9 mouse cellular contexts compared by ENCODE assay signal in the genomic region with DNA sequence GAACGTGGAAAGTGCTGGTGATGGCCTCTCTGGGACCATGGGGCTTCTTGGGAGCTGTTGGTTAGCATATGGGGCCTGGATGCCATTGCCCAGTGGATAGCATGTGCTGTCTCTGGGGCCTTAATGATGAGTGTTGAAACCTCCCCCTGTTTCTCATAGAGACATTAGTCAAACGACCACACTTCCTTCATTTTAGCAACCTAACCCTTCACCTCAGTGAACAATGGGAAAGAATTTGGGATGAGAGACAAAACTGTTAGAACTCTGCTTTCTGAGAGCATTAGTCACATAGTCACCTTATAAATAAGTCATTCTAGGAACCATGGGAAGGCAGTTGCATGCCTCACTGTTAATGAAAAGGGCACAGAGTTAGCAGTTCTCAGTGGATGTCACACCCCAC. TPM values are rescaled to one million over a fixed set of nuclear protein-coding genes. Genes with fewer than 3 reads are reported as not detected.
A peak's percentile ranks its signal among the peaks of the same experiment; 100 is the strongest.
DNase-seq lines count a peak whose midpoint lies in the region; ATAC-seq and TF ChIP-seq lines count a peak whose summit lies in the region.
"Had no signal": no experiment of that assay in that cellular context is flagged by ENCODE, and none has a peak within 500 bp of the region (broad histone marks: within the 10 kb centered on the region; RNA-seq: fewer than 3 reads in every experiment).

No protein-coding gene starts in this region.

- no peaks in the 10 kb centered on the region for H3K9me3 ChIP-seq in hindbrain, embryonic 12.5 days (replicated peaks)
- no peaks in the 10 kb centered on the region for H3K9me3 ChIP-seq in hindbrain, embryonic 14.5 days (ENCODE audit: control insufficient read depth, low read length)
- H3K9me3 ChIP-seq in CH12.LX (replicated peaks; ENCODE audit: low read length), result no peaks in the 10 kb centered on the region
- H3K9me3 ChIP-seq in embryonic facial prominence, embryonic 10.5 days, result no peaks in the 10 kb centered on the region
- no peaks in the 10 kb centered on the region for H3K9me3 ChIP-seq in limb, embryonic 13.5 days

- no peaks in the 10 kb centered on the region for H3K36me3 ChIP-seq in hindbrain, embryonic 12.5 days
- H3K36me3 ChIP-seq in hindbrain, embryonic 14.5 days (replicated peaks; ENCODE audit: control insufficient read depth, insufficient read depth), result no peaks in the 10 kb centered on the region
- H3K36me3 ChIP-seq in CH12.LX (replicated peaks in 1 of 2; ENCODE audit: control insufficient read depth in 1 of 2, insufficient read depth in 1 of 2, low read length in 1 of 2), result no peaks in the 10 kb centered on the region
- H3K36me3 ChIP-seq in embryonic facial prominence, embryonic 10.5 days (replicated peaks), result no peaks in the 10 kb centered on the region
- no peaks in the 10 kb centered on the region for H3K36me3 ChIP-seq in limb, embryonic 13.5 days

- no peak for TF ChIP-seq POLR2A in CH12.LX (IDR thresholded peaks at IDR 0.05; ENCODE audit: low read depth, low read length)

- TF ChIP-seq EP300 in CH12.LX (IDR thresholded peaks at IDR 0.05; ENCODE audit: low read length), result no peak

- no peak for TF ChIP-seq CTCF in CH12.LX (conservative IDR thresholded peaks at IDR 0.05 in 1 of 2, IDR thresholded peaks at IDR 0.05 in 1 of 2; ENCODE audit: low read depth in 2 of 2, low read length in 2 of 2)

- dilution Hi-C loops in CH12.LX (cut with MboI; ENCODE audit: extremely low pct_ligation_motif_present, extremely low pct_unique_long_range_greater_than_20kb, low sequenced_read_pairs), result no loop called here

- no peaks in the 10 kb centered on the region for H3K79me2 ChIP-seq in CH12.LX (replicated peaks; ENCODE audit: control insufficient read depth, extremely low read depth, insufficient read depth, poor library complexity, severe bottlenecking)

- no peak for TF ChIP-seq RAD21 in CH12.LX (IDR thresholded peaks at IDR 0.05; ENCODE audit: low read depth, low read length)

- H3K9ac ChIP-seq in hindbrain, embryonic 12.5 days, result no peak overlapping the region
- no peak overlapping the region for H3K9ac ChIP-seq in hindbrain, embryonic 14.5 days
- no peak overlapping the region for H3K9ac ChIP-seq in CH12.LX (ENCODE audit: insufficient read depth, low read depth)
- no peak overlapping the region for H3K9ac ChIP-seq in limb, embryonic 13.5 days

- peak overlapping the region; percentile 83; the same call in 1 of the 2 replicates for H3K4me2 ChIP-seq in hindbrain, embryonic 12.5 days (replicated peaks)
- no peak overlapping the region for H3K4me2 ChIP-seq in hindbrain, embryonic 14.5 days (replicated peaks)
- peak overlapping the region; percentile 83; the same call in 1 of the 2 replicates for H3K4me2 ChIP-seq in CH12.LX (ENCODE audit: insufficient read depth, low read depth, poor library complexity, severe bottlenecking)
- H3K4me2 ChIP-seq in limb, embryonic 13.5 days (replicated peaks), result peak overlapping the region; percentile 92; the same call in 1 of the 2 replicates

- no peak overlapping the region for H3K4me3 ChIP-seq in hindbrain, embryonic 12.5 days
- no peak overlapping the region for H3K4me3 ChIP-seq in hindbrain, embryonic 14.5 days (replicated peaks; ENCODE audit: low read length)
- H3K4me3 ChIP-seq in CH12.LX (replicated peaks in 1 of 3; ENCODE audit: low read depth in 2 of 3, low read length in 2 of 3, poor library complexity in 1 of 3), result peak overlapping the region; percentile 67 to 86 (median 79)
- peak overlapping the region; percentile 76 for H3K4me3 ChIP-seq in embryonic facial prominence, embryonic 10.5 days
- no peak overlapping the region for H3K4me3 ChIP-seq in limb, embryonic 13.5 days

- H3K27ac ChIP-seq in hindbrain, embryonic 12.5 days, result no peak overlapping the region
- H3K27ac ChIP-seq in hindbrain, embryonic 14.5 days, result no peak overlapping the region
- no peak overlapping the region for H3K27ac ChIP-seq in CH12.LX (ENCODE audit: insufficient read depth, low read depth)
- no peak overlapping the region for H3K27ac ChIP-seq in embryonic facial prominence, embryonic 10.5 days (replicated peaks)
- no peak overlapping the region for H3K27ac ChIP-seq in limb, embryonic 13.5 days

- DNase-seq in hindbrain, embryonic 14.5 days (ENCODE audit: low spot score), result no peak
- peak; percentile 21 for DNase-seq in CH12.LX (ENCODE audit: extremely low read depth)
- DNase-seq in embryonic facial prominence, embryonic 10.5 days (ENCODE audit: low spot score), result no peak
- DNase-seq in thymus, postnatal 4 days, result no peak
- no peak for DNase-seq in urinary bladder, postnatal 36 days (ENCODE audit: low spot score in 2 of 2)
- DNase-seq: cerebellum, adult 8-10 months had no signal

- H3K4me1 ChIP-seq in hindbrain, embryonic 12.5 days, result peaks cover 12% of the 10 kb centered on the region
- H3K4me1 ChIP-seq in hindbrain, embryonic 14.5 days (replicated peaks; ENCODE audit: control insufficient read depth, insufficient read depth, low read length), result peaks cover 7% of the 10 kb centered on the region; the same call in 1 of the 2 replicates
- peaks cover 0 to 20% of the 10 kb centered on the region in 2 experiments; a peak in 2 of 4 replicates for H3K4me1 ChIP-seq in CH12.LX (ENCODE audit: control insufficient read depth in 1 of 2, insufficient read depth in 2 of 2)
- H3K4me1 ChIP-seq in embryonic facial prominence, embryonic 10.5 days, result peaks cover 19% of the 10 kb centered on the region
- peaks cover 18% of the 10 kb centered on the region for H3K4me1 ChIP-seq in limb, embryonic 13.5 days

- no peak for ATAC-seq in hindbrain, embryonic 12.5 days (ENCODE audit: low FRiP score)
- no peak for ATAC-seq in hindbrain, embryonic 14.5 days (ENCODE audit: low FRiP score)
- ATAC-seq in limb, embryonic 13.5 days (ENCODE audit: low FRiP score, low read depth), result no peak
- no peak for ATAC-seq in activated CD4-positive, CD25-positive, alpha-beta regulatory T cell, adult 4 months

- in situ Hi-C loops in CH12.LX (cut with MboI; ENCODE audit: low pct_ligation_motif_present, low pct_unique_long_range_greater_than_20kb, low sequenced_read_pairs), result no loop called here

- H3K27me3 ChIP-seq in hindbrain, embryonic 12.5 days, result peaks cover 8% of the 10 kb centered on the region; the same call in 1 of the 2 replicates
- peaks cover 16% of the 10 kb centered on the region for H3K27me3 ChIP-seq in hindbrain, embryonic 14.5 days (ENCODE audit: control insufficient read depth, insufficient read depth, low read length)
- H3K27me3 ChIP-seq in CH12.LX (replicated peaks), result no peaks in the 10 kb centered on the region
- peaks cover 7% of the 10 kb centered on the region; the same call in 1 of the 2 replicates for H3K27me3 ChIP-seq in embryonic facial prominence, embryonic 10.5 days (replicated peaks; ENCODE audit: low read depth, poor library complexity, severe bottlenecking)
- no peaks in the 10 kb centered on the region for H3K27me3 ChIP-seq in limb, embryonic 13.5 days

- 12% methylated on average over 2 of the region's 2 CpGs for WGBS in hindbrain, embryonic 12.5 days
- 11% methylated on average over 2 of the region's 2 CpGs for WGBS in hindbrain, embryonic 14.5 days
- 17% methylated on average over 2 of the region's 2 CpGs for WGBS in embryonic facial prominence, embryonic 10.5 days
- 16% methylated on average over 2 of the region's 2 CpGs for WGBS in limb, embryonic 13.5 days

TF ChIP-seq in CH12.LX, 34 proteins besides CTCF, POLR2A, EP300 and RAD21:
- TF ChIP-seq ZMIZ1 (IDR thresholded peaks at IDR 0.05; ENCODE audit: low read depth, low read length), result no peak
- no peak for TF ChIP-seq JUN (IDR thresholded peaks at IDR 0.05; ENCODE audit: insufficient read depth, low read depth, low read length)
- TF ChIP-seq ELF1 (IDR thresholded peaks at IDR 0.05; ENCODE audit: low read depth, low read length), result no peak
- TF ChIP-seq ZNF384 (IDR thresholded peaks at IDR 0.05; ENCODE audit: low read depth, low read length), result no peak
- no peak for TF ChIP-seq MYC (IDR thresholded peaks at IDR 0.05; ENCODE audit: low read depth, low read length)
- TF ChIP-seq ETS1 (conservative IDR thresholded peaks at IDR 0.05; ENCODE audit: low read depth, low read length), result no peak
- TF ChIP-seq POLR2AphosphoS2 (IDR thresholded peaks at IDR 0.05; ENCODE audit: low read depth, low read length), result no peak
- no peak for TF ChIP-seq KAT2A (IDR thresholded peaks at IDR 0.05; ENCODE audit: insufficient replicate concordance, low read length)
- no peak for TF ChIP-seq TCF12 (IDR thresholded peaks at IDR 0.05; ENCODE audit: low read depth, low read length)
- no peak for TF ChIP-seq SMC3 (IDR thresholded peaks at IDR 0.05; ENCODE audit: low read depth, low read length)
- TF ChIP-seq NELFE (IDR thresholded peaks at IDR 0.05; ENCODE audit: low read depth, low read length), result no peak

RNA-seq across cellular contexts. Expression of a gene that starts 1.9 kb away (rescaled TPM):
- 17.4 and 18.9 TPM in 2 replicates for polyA plus RNA-seq in hindbrain, embryonic 12.5 days (2016; fragmentation: Nextera tagmentation; extraction: Ambion mirVana)
- 23.0 and 29.9 TPM in 2 replicates for polyA plus RNA-seq in hindbrain, embryonic 14.5 days (2014; fragmentation: Nextera tagmentation; extraction: Ambion mirVana)
- 16.7 and 18.4 TPM in 2 replicates for total RNA-seq in CH12.LX (2012; rRNA removed)
- 14.7 and 15.7 TPM in 2 replicates for total RNA-seq in CH12.LX (2014; rRNA removed)
- polyA plus RNA-seq in CH12.LX (2012; ENCODE audit: insufficient read length, low read depth), result 20.4 and 20.6 TPM in 2 replicates
- 20.4 and 25.0 TPM in 2 replicates for polyA plus RNA-seq in embryonic facial prominence, embryonic 10.5 days (2016; fragmentation: Nextera tagmentation; extraction: Ambion mirVana)
- polyA plus RNA-seq in limb, embryonic 13.5 days (2015; fragmentation: Nextera tagmentation; extraction: Ambion mirVana), result 12.9 and 14.3 TPM in 2 replicates
- polyA plus RNA-seq in activated CD4-positive, CD25-positive, alpha-beta regulatory T cell, adult 4 months (2017; shearing (Covaris generic)), result 10 to 100 TPM; 13.9 to 14.6 TPM

Comparison
In these comparisons a context has a peak if more than half of its experiments do, and no peak if none do; other contexts are left out.
1. H3K4me3 ChIP-seq: peak in CH12.LX (3 of 3) and embryonic facial prominence, embryonic 10.5 days (single experiment); none in hindbrain, embryonic 12.5 days (single experiment), hindbrain, embryonic 14.5 days (single experiment) and limb, embryonic 13.5 days (single experiment).